Mouse (Mus musculus) thymus, postnatal 10 days (tissue): ENCODE results near the gene Cdc14b.
"Not testable (repeated sequence)": the region's sequence is repeated elsewhere in the genome, so short reads cannot be mapped to it uniquely, and the experiment has no call there.

Experiments
- DNase-seq, 2 experiments: peaks; one replicate each; pipeline ENCODE4 v3.0.0; 2021; ENCODE audit warnings: low spot score in 2 of 2

Gene Cdc14b

GRCm38 (mm10) chr13:64273891-64274844 is 922 bp downstream of the Cdc14b start:
- DNase-seq = no peak

- DNase-seq = no peak
These were observed 1.7 kb downstream of the Cdc14b start for GRCm38 (mm10) chr13:64273352-64273751.

GRCm38 (mm10) chr13:64268384-64268783 is 6.7 kb downstream of the Cdc14b start:
- no peak for DNase-seq

- no peak for DNase-seq
These were observed 7.9 kb downstream of the Cdc14b start for GRCm38 (mm10) chr13:64267151-64267550.

- no peak for DNase-seq
These were observed 10.5 kb downstream of the Cdc14b start for GRCm38 (mm10) chr13:64264586-64264985.

GRCm38 (mm10) chr13:64259903-64260302 is 15.2 kb downstream of the Cdc14b start:
- no peak for DNase-seq

GRCm38 (mm10) chr13:64258516-64258821 is 16.6 kb downstream of the Cdc14b start:
- no peak for DNase-seq

- DNase-seq = no peak
These were observed 17.1 kb downstream of the Cdc14b start for GRCm38 (mm10) chr13:64257814-64258515.

- no peak for DNase-seq
These were observed 17.9 kb downstream of the Cdc14b start for GRCm38 (mm10) chr13:64257010-64257813.

GRCm38 (mm10) chr13:64254185-64254584 is 20.9 kb downstream of the Cdc14b start:
- not testable (repeated sequence) for DNase-seq

GRCm38 (mm10) chr13:64253697-64254096 is 21.4 kb downstream of the Cdc14b start:
- no peak for DNase-seq

- DNase-seq = no peak
These were observed 22.9 kb downstream of the Cdc14b start for GRCm38 (mm10) chr13:64252147-64252546.

- DNase-seq = peak; percentile 39 to 66
These were observed 24.7 kb downstream of the Cdc14b start for GRCm38 (mm10) chr13:64250363-64250762.

GRCm38 (mm10) chr13:64248775-64249524 is 26.1 kb downstream of the Cdc14b start:
- peak; percentile 91 to 96 for DNase-seq

GRCm38 (mm10) chr13:64248161-64248774 is 26.8 kb downstream of the Cdc14b start:
- DNase-seq = peak; percentile 64 to 66

GRCm38 (mm10) chr13:64246106-64246505 is 29.0 kb downstream of the Cdc14b start:
- DNase-seq = peak; percentile 43 to 57

- no peak for DNase-seq
These were observed 30.3 kb downstream of the Cdc14b start for GRCm38 (mm10) chr13:64244685-64245261.

GRCm38 (mm10) chr13:64242721-64243120 is 32.4 kb downstream of the Cdc14b start:
- DNase-seq = no peak

GRCm38 (mm10) chr13:64240626-64241025 is 34.5 kb downstream of the Cdc14b start:
- DNase-seq = no peak

- no peak for DNase-seq
These were observed 37.4 kb downstream of the Cdc14b start for GRCm38 (mm10) chr13:64237681-64238157.
